Mouse (Mus musculus) stomach, postnatal 0 days (tissue): ENCODE measurements around the gene Adamts9.

Experiments
- CTCF ChIP-seq: IDR thresholded peaks from 2 replicates; pipeline ENCODE4 v1.5.1; 2016; ENCODE audit warnings: antibody characterized with exemption, low read depth, mild to moderate bottlenecking, moderate library complexity
- EP300 ChIP-seq: optimal IDR thresholded peaks from 2 replicates; pipeline ENCODE3; 2016; ENCODE audit warnings: antibody characterized with exemption

DNA sequence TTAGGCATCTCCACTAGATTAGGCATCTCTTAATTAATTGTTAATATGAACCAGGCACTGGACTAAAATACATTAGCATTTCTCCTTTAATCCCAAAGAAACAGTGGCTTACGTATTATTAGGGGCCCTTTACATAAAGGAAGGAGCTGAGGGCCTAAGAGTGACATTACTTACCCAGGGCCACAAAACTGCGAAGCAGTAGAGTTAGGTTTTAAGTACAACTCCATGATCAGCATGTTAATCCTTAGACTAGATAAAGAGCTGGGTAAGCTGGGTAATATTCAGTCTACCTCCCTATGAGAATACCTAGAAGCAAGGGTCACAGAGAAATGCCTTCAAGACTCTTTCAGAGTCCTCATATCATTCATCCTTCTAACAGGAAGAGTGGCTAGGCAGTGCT lies 114.1 kb downstream of the Adamts9 start:
- no peak for TF ChIP-seq CTCF
- TF ChIP-seq EP300: no peak
